Mouse (Mus musculus): ENCODE measurements at regions not wholly inside any gene's neighbourhood (a gene's known extent, or its start where the extent isn't known, plus 50 kb on each side); places are given as distances from the start of the nearest gene placed in this dataset.

GRCm38 (mm10) chr13:101935843-101936242 lies 167.8 kb upstream of the Pik3r1 start:
- no peak for DNase-seq (ENCODE audit: low spot score in 2 of 2)

- DNase-seq (ENCODE audit: low spot score in 2 of 2): no peak
Observed at GRCm38 (mm10) chr13:101954521-101954920, 186.5 kb upstream of the Pik3r1 start.

- DNase-seq (ENCODE audit: low spot score in 2 of 2): no peak
Observed at GRCm38 (mm10) chr13:101955806-101956418, 187.9 kb upstream of the Pik3r1 start.

- peak in 1 of 2 experiments; percentile 7 for DNase-seq (ENCODE audit: low spot score in 2 of 2)
Observed at GRCm38 (mm10) chr13:101957782-101958181, 189.8 kb upstream of the Pik3r1 start.

GRCm38 (mm10) chr13:101965537-101965936 lies 197.5 kb upstream of the Pik3r1 start:
- DNase-seq (ENCODE audit: low spot score in 2 of 2): no peak

- DNase-seq (ENCODE audit: low spot score in 2 of 2): no peak
Observed at GRCm38 (mm10) chr13:101966799-101967397, 198.9 kb upstream of the Pik3r1 start.

GRCm38 (mm10) chr13:101967466-101967865 lies 199.4 kb upstream of the Pik3r1 start:
- no peak for DNase-seq (ENCODE audit: low spot score in 2 of 2)

- DNase-seq (ENCODE audit: low spot score in 2 of 2): no peak
Observed at GRCm38 (mm10) chr13:101976766-101977165, 208.7 kb upstream of the Pik3r1 start.

- no peak for DNase-seq (ENCODE audit: low spot score in 2 of 2)
Observed at GRCm38 (mm10) chr13:101980171-101980835, 212.3 kb upstream of the Pik3r1 start.

GRCm38 (mm10) chr13:101988637-101989413 lies 220.8 kb upstream of the Pik3r1 start:
- DNase-seq (ENCODE audit: low spot score in 2 of 2): no peak

- DNase-seq (ENCODE audit: low spot score in 2 of 2): no peak
Observed at GRCm38 (mm10) chr13:101991729-101992128, 223.7 kb upstream of the Pik3r1 start.

GRCm38 (mm10) chr13:101994779-101995178 lies 226.8 kb upstream of the Pik3r1 start:
- DNase-seq (ENCODE audit: low spot score in 2 of 2): no peak

GRCm38 (mm10) chr13:101995529-101995928 lies 227.5 kb upstream of the Pik3r1 start:
- no peak for DNase-seq (ENCODE audit: low spot score in 2 of 2)

- no peak for DNase-seq (ENCODE audit: low spot score in 2 of 2)
Observed at GRCm38 (mm10) chr13:101996144-101996543, 228.1 kb upstream of the Pik3r1 start.

- DNase-seq (ENCODE audit: low spot score in 2 of 2): no peak
Observed at GRCm38 (mm10) chr13:101997415-101997814, 229.4 kb upstream of the Pik3r1 start.

- DNase-seq (ENCODE audit: low spot score in 2 of 2): no peak
Observed at GRCm38 (mm10) chr13:102006565-102006964, 238.5 kb upstream of the Pik3r1 start.

GRCm38 (mm10) chr13:102011965-102012364 lies 243.9 kb upstream of the Pik3r1 start:
- no peak for DNase-seq (ENCODE audit: low spot score in 2 of 2)

GRCm38 (mm10) chr13:102014514-102014913 lies 246.5 kb upstream of the Pik3r1 start:
- DNase-seq (ENCODE audit: low spot score in 2 of 2): no peak

GRCm38 (mm10) chr13:102014958-102015357 lies 246.9 kb upstream of the Pik3r1 start:
- DNase-seq (ENCODE audit: low spot score in 2 of 2): no peak

- no peak for DNase-seq (ENCODE audit: low spot score in 2 of 2)
Observed at GRCm38 (mm10) chr13:102016518-102016917, 248.5 kb upstream of the Pik3r1 start.

GRCm38 (mm10) chr13:102022273-102022672 lies 254.3 kb upstream of the Pik3r1 start:
- DNase-seq (ENCODE audit: low spot score in 2 of 2): no peak

- no peak for DNase-seq (ENCODE audit: low spot score in 2 of 2)
Observed at GRCm38 (mm10) chr13:102022757-102023156, 254.7 kb upstream of the Pik3r1 start.

All from spleen, postnatal 36 days (tissue).